Mouse (Mus musculus) adrenal gland, adult 8-10 months (tissue): ENCODE results near the gene Ccdc144b. TPM values are rescaled to one million over a fixed set of nuclear protein-coding genes. Genes with fewer than 3 reads are reported as not detected.

Experiments
- DNase-seq: peaks from one replicate; pipeline ENCODE4 v3.0.0; 2022
- total RNA-seq, 4 experiments: library from RNA; stranded (reverse); gene quantifications; 2 replicates each; pipeline ENCODE4 v1.2.4; 2022

Gene Ccdc144b
- total RNA-seq, 4 experiments from 2014 or later: 0.08 to 0.12 (median 0.10) TPM; not detected in 1

DNA sequence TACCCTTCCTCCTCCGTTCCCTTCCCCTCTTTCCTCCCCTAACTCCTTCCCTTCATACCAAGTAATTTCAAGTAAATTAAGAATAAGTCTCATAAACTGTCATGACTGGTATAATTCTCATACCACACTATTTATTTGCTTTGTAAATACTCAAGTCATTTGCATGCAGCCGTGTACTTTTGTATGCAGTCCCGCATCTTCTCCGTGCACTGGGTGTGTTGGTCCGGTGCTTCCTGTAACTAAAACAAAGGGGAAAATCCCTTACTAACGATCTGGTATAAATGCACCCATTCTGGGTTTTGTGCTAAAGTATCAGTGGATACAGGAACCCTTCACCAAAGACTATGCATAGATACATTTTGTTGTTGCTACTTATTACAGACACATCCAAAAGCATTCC is 27.6 kb downstream of the Ccdc144b start:
- no peak for DNase-seq

DNA sequence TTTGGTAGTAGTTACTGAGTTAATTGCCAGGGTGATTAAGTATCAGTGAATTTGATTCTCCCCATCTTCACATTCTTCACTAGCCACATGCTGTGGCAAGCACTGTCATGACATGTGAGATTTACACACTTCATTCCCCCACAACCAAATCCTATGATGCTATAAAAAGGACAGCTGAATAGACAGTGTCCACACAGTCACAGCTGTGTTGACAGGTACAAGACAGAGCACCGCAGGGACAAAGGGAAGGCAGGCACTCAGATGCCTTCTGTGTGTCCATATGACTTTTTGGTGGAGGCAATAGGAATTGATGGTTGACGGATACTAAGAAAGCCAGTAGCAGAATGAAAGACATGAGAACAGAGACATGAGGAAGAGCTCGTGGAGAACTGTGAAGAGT is 42.1 kb downstream of the Ccdc144b start:
- no peak for DNase-seq

DNA sequence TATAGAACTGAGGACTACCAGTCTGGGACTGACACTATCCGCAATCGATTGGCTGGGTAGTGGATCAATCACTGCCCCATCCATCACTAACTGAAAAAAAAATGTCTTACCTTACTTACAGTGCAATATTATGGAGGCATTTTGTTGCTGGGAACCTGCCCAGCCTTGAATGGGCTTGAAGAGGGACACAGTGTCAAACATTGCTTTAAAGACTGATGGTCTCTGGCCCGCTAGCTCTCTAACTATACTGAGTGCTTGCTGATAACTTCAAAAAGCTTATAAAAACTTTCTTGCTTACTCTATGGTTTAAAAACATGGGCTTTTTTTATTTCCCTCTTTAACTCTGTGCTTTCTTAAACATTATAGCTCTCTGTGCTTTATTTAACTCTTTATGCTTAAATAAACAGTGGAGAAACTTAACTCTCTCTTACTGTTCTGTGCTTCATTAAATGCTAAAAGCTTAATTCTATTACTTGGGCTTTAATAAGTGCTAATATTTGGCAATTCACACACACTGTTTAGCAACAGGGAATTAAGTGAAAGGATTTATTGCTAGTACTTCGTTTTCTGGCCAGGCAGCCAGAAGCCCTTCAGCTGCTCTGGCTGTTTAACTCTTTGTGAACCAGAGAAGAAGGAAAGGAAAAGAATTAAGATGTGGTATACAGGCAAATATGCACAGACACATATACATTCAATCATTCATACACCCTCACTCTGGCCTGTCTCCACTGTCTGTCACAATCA is 44.8 kb downstream of the Ccdc144b start:
- DNase-seq: no peak

DNA sequence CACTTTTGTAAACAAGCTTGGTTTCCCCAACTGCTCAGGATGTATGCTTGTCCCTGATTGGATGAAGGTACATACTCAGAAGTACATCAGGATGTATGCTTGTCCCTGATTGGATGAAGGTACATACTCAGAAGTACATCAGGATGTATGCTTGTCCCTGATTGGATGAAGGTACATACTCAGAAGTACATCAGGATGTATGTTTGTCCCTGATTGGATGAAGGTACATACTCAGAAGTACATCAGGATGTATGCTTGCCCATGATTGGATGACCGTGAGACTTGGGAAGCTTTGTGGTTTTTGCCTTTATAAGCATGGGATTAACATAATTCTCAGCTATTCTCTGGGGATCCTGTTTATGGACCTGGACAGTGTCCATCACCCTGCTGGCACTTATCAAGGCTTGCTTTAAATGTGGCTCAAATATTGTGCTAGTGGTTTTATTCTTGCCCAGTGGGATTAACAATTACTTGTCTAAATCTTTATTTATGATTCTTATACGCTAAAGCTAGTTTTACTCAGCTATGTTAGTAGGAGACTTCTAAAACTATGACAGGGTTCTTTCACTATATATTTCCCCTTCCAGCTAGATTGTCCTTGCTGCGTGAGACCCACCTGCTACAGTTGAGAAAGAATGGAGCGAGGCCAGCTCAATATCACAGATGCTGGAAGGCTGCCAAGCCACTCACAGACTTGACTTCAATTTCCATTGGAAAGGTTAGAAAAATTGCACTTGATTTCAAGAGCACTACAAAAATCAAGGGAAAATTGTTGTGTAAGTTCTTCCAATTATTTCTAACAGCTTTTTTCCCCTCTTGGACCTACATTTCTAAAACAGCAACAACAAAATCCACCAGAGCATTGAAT is 49.1 kb downstream of the Ccdc144b start:
- DNase-seq: peak; percentile 20

DNA sequence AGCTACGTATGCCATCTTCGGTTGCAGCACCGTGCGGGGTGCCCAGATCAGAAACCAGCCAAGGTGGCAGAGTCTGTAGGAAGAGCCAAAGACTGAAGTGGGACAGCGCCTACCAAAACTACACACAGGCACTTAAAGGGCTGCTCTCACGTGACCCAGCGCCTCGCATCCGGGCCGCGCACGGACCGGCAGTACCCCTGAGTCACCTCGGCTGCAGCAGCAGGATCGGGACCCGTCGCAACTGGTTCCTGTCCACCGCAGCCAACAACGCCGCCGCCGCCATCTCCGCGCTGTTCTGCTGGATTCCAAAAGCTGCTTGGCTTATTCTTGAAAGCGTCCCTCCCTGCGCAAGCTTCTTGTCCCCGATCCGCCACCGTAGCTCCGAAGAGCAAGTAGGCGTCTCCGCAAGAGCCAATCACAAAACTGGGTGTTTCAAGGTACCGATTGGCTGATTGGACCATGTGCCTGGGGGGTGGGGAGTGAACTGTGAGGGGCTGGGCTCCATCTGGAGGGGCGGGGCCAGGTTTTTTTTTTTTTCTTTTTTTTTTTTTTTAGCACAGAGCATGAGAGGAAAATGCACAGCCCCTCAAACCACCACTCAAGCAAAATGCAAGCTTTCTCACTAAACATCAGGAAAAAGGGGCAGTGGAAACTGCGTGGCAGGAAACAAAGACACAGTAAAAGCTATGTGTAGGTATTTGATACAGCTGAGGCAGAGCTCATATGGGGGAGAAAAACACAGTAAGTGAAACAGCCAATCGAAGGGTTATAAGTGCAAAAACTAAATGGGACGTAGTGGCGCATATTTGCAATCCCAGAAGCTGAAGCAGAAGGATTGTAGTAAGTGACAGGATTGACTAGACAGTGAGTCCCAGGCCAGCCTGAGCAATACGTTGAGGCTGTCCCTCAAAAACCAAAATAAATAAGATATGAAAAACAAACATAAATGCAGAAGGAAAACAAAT is 52.8 kb downstream of the Ccdc144b start, which contains the start of gene Mccc1:
Mccc1 (minus strand) TSS at position 404 of the 965 bp plus-strand sequence.
- DNase-seq: peak; percentile 94

DNA sequence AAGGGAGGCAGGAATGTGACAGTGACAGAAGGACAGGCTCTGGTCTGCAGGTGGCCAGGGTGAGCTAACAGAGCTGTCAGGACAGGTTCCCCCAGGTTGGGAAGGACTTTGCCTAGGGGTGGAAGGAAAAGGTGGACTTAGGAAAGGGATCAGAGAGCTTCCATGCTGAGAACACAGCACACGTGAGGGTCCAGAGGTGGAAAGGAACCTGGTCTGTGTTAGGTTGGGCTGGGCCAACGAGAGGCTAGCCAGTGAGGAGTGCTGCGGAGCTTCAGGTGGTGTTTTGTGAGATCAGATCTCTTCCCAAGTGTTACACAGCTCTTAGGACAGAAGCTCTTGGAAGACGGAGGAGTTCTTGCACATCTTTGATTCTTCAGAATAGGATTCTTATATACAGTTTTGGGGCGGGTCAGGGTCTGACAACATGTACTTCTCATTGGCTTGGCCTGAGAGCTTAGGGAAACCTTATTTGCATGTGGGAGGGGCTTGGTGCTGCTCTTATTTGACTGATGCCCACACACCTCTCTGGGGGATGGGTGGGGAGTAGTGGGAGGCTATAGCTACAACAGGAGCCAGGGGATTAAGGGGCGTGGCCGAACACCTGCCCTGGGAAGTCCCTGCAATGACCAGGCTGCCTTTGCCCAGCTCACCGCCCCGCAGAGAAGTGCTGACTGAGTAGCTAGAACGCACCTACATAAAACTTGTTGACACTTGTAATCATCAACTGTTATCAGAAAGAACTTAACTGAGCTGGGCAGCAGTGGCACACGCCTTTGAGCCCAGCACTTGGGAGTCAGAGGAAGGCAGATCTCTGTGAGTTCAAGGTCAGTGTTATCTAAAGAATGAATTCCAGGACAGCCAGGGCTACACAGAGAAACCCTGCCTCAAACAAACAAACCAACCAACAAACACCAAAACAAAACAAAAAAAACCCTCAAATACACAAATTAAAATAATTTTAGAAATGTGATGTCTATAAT is 58.5 kb downstream of the Ccdc144b start:
- no peak for DNase-seq

DNA sequence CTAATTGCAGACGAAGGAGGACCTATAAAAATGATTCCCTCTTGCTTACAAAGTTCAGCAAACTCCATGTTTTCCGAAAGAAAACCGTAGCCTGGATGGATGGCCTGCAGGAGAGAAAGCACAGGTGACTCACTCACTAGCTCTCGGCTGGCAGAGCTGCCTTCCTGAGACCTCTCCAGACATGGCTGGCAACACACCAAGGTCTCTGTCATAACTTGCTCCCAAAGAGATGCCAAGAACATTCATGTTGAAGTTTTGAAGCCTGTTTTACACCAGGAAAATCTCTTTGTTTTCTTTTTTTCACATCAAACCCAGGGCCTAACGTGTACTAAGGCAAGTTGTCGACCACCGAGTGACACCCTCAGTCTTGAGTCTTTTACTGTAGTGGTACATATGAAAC is 62.6 kb downstream of the Ccdc144b start:
- peak; percentile 38 for DNase-seq

DNA sequence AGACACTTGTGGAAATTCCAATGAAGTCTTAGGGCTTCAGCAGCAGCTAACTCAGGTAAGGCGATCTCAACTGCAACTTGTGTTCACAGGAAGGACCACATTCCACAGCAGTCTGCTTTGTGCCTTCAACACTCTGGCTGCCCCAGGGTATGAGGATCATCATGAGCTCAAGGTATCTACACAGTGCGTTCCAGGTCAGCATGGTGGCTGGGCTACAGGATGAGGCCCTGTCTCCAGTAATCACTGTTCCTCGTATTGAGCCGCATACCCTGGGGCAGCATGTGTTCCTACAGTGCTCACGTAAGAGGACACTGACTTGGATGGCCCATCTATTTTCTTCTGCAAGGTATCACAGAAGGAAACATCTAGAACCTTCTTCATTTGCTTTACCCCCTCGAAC is 65.3 kb downstream of the Ccdc144b start:
- no peak for DNase-seq

DNA sequence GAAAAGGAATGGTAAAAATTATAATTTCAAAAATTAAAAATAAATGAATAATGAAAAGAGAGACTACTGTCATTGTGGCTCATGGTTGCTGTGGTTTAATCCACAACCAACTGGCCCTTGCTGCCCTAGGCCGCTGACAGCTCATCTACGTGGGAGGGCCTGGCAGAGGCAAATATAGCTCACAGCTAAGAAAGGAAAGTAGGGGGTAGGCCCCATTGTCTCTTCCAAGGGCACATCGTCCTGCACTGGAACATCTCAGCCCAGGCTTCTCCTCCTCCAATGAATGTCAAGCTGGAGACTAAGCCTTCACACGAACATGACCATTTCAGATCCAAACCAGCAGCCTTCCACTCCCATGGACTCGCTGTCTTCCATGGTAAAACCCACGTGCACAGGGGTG is 67.1 kb downstream of the Ccdc144b start:
- no peak for DNase-seq

DNA sequence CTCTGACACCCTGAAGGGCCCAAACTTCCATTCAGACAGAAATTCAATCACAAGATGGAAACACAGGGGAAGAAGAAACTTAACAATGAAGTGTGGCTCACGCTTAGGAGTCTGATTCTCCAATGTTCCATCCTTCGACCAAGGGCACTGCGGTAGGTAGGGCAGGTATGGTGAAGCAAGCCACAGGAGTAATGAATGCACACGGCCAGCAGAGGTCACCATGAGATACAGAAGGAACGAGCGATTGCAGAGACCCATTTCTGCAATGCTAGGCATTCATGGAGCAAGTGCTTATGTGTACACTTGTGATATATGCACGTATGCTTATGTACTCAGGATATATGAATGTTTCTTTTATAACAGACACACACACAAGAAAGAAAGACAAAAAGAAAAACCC is 79.8 kb downstream of the Ccdc144b start:
- DNase-seq: no peak

DNA sequence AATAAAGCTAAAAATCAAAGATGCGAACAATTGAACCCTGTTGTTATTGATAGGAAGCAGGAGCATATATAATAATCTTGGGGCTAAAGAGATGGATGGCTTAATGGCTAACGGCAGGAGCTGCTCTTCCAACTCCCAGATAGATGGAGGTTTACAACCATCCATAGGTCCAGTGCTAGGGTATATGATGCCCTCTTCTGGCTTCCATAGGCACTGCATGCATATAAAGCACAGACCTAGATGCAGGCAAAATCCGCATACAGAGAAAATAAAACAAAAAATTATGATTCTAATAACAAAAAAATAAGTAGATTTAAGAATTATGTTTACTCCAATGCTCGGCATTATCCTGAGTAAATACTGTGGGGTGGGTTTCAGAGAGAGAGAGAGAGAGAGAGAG is 80.4 kb downstream of the Ccdc144b start:
- DNase-seq: no peak

DNA sequence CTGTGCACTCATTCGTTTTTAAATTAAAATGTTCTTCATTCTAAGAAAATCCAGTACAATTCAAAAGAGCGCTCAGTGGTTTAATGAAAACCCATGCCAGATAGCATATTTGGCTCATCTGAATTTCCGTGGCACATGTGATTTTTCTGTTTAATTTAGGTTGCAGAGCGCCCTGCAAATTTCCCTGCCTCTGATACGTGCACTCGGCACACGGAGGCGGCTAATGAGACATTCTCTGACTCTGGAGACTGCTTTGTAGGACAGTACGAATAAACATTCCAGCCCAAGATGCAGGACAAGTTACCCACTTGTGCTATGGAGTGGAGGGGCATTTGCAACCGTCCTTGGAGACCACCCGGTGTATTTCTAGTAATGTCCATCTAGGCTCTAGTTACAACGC is 82.2 kb downstream of the Ccdc144b start:
- no peak for DNase-seq

DNA sequence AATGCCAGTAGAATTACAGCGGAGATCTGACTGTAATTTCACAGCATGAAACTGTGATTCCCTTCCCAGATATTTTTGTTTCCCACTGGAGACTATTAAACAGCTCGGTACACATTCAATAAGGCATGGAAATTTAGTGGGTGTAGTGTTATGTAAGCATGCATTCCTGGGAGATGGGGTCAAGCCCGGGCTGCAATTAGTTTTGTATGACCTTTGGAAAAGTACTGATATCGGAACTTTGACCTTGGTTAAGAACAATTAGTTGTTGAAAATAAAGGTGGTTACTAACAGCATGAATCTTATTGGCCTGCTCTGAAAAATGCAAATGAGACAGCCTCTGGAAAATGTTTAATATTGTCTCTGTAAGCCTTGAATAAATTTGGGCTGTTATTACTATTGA is 82.9 kb downstream of the Ccdc144b start:
- DNase-seq: no peak

DNA sequence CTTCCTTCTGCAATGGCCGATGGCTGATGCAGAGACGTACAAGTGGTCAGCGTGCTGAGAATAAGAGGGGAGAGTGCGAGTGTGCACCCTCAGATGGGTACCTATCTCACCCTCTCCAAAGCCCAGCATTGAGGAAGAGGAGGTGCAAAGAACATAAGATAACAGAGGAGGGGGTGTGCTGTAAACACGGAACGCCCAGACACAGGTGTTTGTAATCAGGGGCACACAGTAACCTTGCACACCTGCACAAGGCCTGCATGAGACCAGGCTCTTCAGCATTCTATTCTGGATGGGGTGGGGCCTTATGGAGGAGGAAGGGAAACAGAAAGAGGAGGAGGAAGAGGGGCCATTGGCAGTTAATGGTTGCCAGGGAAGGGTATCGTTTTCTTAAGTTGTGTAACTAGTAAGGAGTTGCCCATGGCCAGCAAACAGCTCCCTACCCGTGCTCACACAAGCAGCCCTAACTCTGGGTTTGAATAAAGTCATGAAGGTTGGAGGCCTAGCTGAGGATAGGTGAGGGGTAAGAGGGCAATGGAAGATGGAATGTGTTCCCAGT is 85.9 kb downstream of the Ccdc144b start:
- DNase-seq: no peak

DNA sequence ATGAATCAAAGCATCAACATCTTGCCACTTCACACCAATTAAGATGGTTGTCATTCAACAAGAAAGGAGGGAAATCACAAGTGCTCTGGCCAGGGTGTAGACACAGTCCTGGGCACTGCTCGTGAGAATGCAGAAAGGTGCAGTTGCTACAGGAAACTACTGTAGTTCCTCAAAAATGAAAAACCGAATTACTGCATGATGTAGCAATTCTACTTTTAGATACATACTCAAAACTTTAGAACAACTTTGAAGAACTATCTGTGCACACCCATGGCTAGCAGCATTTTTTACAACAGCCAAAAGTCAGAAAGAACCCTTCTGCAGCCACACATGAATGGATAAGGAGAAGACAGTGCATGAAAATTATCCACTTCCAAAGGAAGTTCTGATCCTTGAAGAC is 86.9 kb downstream of the Ccdc144b start:
- no peak for DNase-seq

DNA sequence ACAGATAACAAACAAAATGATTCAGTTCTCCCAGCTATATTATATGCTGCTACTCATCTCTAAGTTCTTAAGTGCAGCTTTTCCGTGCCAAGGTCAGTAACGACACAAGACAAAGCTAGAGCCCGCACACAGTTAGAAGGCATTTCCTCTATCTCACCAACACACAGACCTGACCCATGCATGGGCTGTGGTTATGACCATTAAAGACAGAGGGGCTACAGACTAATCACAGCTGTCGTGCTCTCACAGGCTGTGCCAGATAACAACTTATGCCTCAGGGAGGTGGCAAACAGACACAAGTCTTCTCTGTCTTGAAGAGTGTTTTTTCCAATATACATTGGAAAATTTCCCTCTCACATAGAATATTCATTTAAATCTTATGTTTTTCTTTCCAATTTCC is 88.4 kb downstream of the Ccdc144b start:
- no peak for DNase-seq

DNA sequence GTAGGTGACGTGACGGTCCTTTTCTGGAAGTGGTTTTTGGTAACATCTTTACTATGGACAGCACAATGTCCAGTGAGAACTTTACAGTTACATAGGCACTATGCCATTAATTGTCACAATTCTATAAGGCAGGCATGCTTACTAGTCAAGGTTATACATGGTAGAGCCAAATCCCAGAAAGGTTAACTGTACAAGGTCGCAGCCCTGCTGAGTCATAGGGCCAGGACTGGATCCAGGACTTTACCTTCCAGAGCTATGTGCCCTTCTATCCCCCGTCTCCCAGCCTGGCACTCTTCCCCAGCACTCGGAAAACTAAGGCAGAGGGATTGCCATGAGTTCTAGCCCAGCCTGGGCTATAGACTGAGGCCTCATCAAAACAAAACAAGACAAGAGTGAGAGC is 89.4 kb downstream of the Ccdc144b start:
- no peak for DNase-seq

DNA sequence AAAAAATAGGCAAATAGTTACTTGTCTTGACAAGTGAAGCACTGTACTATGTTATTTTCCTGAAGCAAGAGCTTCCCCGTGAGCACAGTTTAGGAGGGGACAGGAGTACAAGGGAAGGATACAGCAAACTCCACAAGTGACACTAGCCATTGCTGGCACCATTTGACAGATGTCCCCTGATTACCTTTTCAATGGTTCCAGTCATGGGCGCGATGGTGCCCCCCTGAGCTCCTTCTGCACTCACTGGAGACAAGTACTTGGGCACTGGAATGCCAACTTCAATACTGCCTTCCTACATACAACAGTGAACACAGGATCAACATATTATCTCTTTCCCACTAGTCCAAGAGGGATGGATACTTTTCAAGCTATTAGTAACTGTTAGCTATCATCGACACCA is 89.9 kb downstream of the Ccdc144b start:
- no peak for DNase-seq

DNA sequence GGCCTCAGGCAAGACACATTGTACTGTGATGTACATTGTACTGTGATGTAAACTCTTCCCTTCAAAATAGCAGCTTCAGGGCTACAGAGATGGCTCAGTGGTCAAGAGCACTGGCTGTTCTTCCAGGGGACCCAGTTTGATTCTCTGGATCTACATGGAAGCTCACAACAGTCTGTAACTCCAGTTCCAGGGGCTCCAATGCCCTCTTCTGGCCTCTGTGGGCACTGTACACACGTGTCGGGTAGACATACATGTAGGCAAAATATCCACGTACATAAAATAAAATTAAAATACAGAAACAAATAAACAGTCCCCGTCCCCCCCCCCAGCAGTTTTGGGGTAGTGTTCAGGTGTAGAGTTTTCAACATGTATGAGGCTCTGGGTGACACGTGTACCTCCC is 90.4 kb downstream of the Ccdc144b start:
- DNase-seq: no peak
